Mouse (Mus musculus) heart, postnatal 0 days (tissue): ENCODE data around the gene Dock1.

ENCODE experiments used
- CTCF ChIP-seq: IDR thresholded peaks from 2 replicates; pipeline ENCODE4 v1.5.1; 2016; ENCODE audit warnings: antibody characterized with exemption, control low read depth, low read depth
- EP300 ChIP-seq: IDR thresholded peaks from 2 replicates; pipeline ENCODE4 v1.6.1; 2016; ENCODE audit warnings: antibody characterized with exemption, low read depth

DNA sequence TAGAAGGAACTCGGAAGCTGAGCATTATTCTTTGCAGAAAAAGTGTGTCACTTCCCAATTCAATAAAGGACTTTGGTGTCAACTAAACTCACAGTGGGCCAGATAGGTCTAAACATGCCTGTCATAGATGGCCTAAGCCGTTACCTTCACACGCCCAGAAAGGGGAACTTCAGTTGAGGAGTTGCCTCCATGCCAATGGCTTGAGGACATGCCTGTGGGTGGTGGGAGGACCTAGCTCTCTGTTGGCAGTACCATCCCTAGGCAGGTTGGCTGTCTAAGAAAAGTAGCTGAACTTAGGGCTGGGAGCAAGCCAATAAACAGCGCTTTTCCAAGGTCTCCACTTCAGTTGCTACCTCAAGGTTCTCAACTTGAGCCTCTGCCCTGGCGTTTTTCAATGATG, 53.1 kb downstream of the Dock1 start:
- TF ChIP-seq CTCF (no peak), EP300 (no peak)
